Mouse (Mus musculus): ENCODE results near the gene Lars2. TPM values are rescaled to one million over a fixed set of nuclear protein-coding genes. Genes with fewer than 3 reads are reported as not detected.
"Not testable (repeated sequence)": the region's sequence is repeated elsewhere in the genome, so short reads cannot be mapped to it uniquely, and the experiment has no call there.

The Lars2 gene
- polyA plus RNA-seq, 1 experiment from 2014 or later: 1,028 TPM

- 84% methylated on average over 3 of the region's 3 CpGs for WGBS
- Histone ChIP-seq H3K9ac (no peak overlapping the region), H3K9me3 (no peaks in the 10 kb centered on the region), H3K4me2 (replicated peaks) (no peak overlapping the region), H3K4me3 (no peak overlapping the region), H3K36me3 (no peaks in the 10 kb centered on the region), H3K4me1 (no peaks in the 10 kb centered on the region), H3K27ac (no peak overlapping the region), H3K27me3 (no peaks in the 10 kb centered on the region)
- no peak for ATAC-seq (ENCODE audit: low FRiP score, low read depth)
These were observed 35.5 kb downstream of the Lars2 start for GRCm38 (mm10) chr9:123402215-123402614.

GRCm38 (mm10) chr9:123403031-123403430 lies 36.3 kb downstream of the Lars2 start:
- H3K4me3 ChIP-seq: no peak overlapping the region
- H3K9me3 ChIP-seq: no peaks in the 10 kb centered on the region
- H3K4me2 ChIP-seq (replicated peaks): no peak overlapping the region
- no peaks in the 10 kb centered on the region for H3K27me3 ChIP-seq
- no peaks in the 10 kb centered on the region for H3K36me3 ChIP-seq
- H3K4me1 ChIP-seq: no peaks in the 10 kb centered on the region
- ATAC-seq (ENCODE audit: low FRiP score, low read depth): no peak
- WGBS: 86% methylated on average over 3 of the region's 3 CpGs
- no peak overlapping the region for H3K9ac ChIP-seq
- H3K27ac ChIP-seq: no peak overlapping the region

GRCm38 (mm10) chr9:123405231-123405630 lies 38.5 kb downstream of the Lars2 start:
- Histone ChIP-seq H3K36me3 (peaks cover 5% of the 10 kb centered on the region; the same call in 1 of the 2 replicates), H3K9ac (no peak overlapping the region), H3K9me3 (0 out of 2 replicates have a peak, but pooled peaks cover 2% of the 10 kb centered on the region), H3K4me2 (replicated peaks) (no peak overlapping the region), H3K27me3 (no peaks in the 10 kb centered on the region), H3K4me1 (no peaks in the 10 kb centered on the region), H3K4me3 (no peak overlapping the region), H3K27ac (no peak overlapping the region)
- 84% methylated on average over 1 of the region's 1 CpGs for WGBS
- no peak for ATAC-seq (ENCODE audit: low FRiP score, low read depth)

DNA sequence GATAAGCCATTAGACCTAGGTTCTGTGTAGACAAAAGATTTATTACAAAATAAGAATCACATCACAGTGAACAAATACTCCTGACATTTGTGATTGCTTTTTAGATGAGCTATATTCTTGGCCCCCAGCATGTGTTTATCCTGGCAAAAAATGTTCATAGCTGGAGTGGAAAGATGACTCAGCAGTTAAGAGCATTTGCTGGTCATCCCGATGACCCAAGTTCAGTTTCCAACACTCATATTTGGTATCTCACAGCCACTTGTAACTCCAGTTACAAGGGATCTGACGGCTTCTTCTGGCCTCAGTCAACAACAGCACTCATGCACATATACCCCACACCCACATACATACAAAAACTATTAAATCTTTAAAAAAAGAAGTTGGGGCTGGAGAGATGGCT lies 42.0 kb downstream of the Lars2 start:
- H3K9me3 ChIP-seq: 0 out of 2 replicates have a peak, but pooled peaks cover 2% of the 10 kb centered on the region
- H3K27me3 ChIP-seq: no peaks in the 10 kb centered on the region
- H3K9ac ChIP-seq: no peak overlapping the region
- peaks cover 31% of the 10 kb centered on the region for H3K36me3 ChIP-seq
- WGBS: 93% methylated on average over 2 of the region's 2 CpGs
- H3K4me1 ChIP-seq: no peaks in the 10 kb centered on the region
- ATAC-seq (ENCODE audit: low FRiP score, low read depth): no peak
- H3K4me2 ChIP-seq (replicated peaks): no peak overlapping the region
- no peak overlapping the region for H3K4me3 ChIP-seq
- no peak overlapping the region for H3K27ac ChIP-seq

DNA sequence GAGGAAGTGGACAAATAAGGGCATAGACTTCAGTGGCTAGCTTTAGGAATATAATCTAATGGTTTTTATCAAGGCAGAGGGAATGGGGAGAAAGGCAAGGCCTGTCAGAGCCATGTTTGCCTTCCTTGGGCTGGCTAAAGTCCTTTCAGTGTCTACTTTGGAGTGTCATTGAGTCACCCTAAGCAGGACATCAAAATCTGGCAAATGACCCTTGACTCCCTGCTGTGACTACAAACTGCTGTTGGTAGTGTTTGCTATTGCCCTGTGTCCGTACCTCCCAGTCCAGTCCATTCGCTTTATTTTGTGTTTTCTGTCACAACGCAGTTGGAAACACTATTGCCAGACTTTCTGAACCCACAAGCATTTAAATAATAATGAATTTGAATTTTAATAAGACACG lies 63.1 kb downstream of the Lars2 start:
- Histone ChIP-seq H3K27ac (no peak overlapping the region), H3K4me2 (replicated peaks) (no peak overlapping the region), H3K9ac (no peak overlapping the region), H3K4me1 (0 out of 2 replicates have a peak, but pooled peaks cover 11% of the 10 kb centered on the region), H3K9me3 (no peaks in the 10 kb centered on the region), H3K36me3 (peaks cover 25% of the 10 kb centered on the region), H3K27me3 (no peaks in the 10 kb centered on the region), H3K4me3 (no peak overlapping the region)
- WGBS: 66% methylated on average over 4 of the region's 4 CpGs
- no peak for ATAC-seq (ENCODE audit: low FRiP score, low read depth)

GRCm38 (mm10) chr9:123430973-123431372 lies 64.2 kb downstream of the Lars2 start:
- Histone ChIP-seq H3K4me2 (replicated peaks) (no peak overlapping the region), H3K4me3 (no peak overlapping the region), H3K9me3 (no peaks in the 10 kb centered on the region), H3K27me3 (no peaks in the 10 kb centered on the region), H3K27ac (no peak overlapping the region), H3K9ac (no peak overlapping the region), H3K36me3 (peaks cover 32% of the 10 kb centered on the region), H3K4me1 (0 out of 2 replicates have a peak, but pooled peaks cover 11% of the 10 kb centered on the region)
- ATAC-seq (ENCODE audit: low FRiP score, low read depth): no peak

- Histone ChIP-seq H3K4me2 (replicated peaks) (no peak overlapping the region), H3K4me3 (no peak overlapping the region), H3K27ac (no peak overlapping the region), H3K9ac (no peak overlapping the region), H3K4me1 (0 out of 2 replicates have a peak, but pooled peaks cover 4% of the 10 kb centered on the region), H3K27me3 (no peaks in the 10 kb centered on the region), H3K9me3 (no peaks in the 10 kb centered on the region), H3K36me3 (peaks cover 49% of the 10 kb centered on the region)
- WGBS: 83% methylated on average over 2 of the region's 2 CpGs
- no peak for ATAC-seq (ENCODE audit: low FRiP score, low read depth)
These were observed 71.5 kb downstream of the Lars2 start for GRCm38 (mm10) chr9:123438223-123438622.

DNA sequence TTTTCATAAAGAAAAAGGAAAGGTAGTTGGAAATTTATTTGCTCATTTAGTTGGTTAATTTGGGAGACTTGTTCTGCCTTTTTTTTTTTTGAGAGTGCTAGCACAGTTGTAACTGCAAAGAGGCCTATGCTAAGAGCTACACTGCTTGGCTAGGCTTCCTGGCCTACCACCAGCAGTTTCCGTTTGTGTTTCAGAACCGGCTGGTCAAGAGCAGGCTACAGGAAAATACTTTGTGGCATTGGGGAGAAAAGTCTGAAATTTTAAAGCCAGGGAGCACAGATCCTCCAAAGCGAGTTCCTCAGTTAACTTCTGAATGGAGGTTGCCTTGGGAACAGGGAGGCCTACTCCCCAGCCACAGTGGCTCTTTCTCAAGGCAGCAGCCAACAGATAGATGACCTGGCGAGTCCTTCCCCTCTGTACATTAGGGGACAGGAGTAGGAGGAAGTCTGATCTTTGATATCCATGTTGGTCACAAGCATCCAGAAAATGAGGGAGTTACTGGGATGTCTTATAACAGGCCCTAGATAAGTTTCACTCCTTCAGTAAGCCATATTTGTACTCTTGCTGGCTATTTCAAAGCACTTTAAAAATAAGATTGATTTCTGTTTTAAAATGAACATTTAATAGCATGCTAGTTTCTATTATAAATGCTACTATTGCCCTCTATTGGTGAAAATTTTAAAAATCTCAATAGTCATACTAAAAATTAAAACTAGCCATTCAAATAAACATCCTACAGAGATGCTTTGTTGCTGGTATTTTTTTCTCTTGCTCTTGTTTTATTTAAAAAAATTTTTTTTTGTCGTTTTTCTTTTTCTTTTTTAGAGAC lies 73.7 kb downstream of the Lars2 start:
- no peaks in the 10 kb centered on the region for H3K9me3 ChIP-seq
- ATAC-seq (ENCODE audit: low FRiP score, low read depth): no peak
- H3K4me3 ChIP-seq: no peak overlapping the region
- WGBS: 65% methylated on average over 5 of the region's 5 CpGs
- 0 out of 2 replicates have a peak, but pooled peaks cover 4% of the 10 kb centered on the region for H3K4me1 ChIP-seq
- H3K27ac ChIP-seq: no peak overlapping the region
- H3K4me2 ChIP-seq (replicated peaks): no peak overlapping the region
- H3K9ac ChIP-seq: no peak overlapping the region
- no peaks in the 10 kb centered on the region for H3K27me3 ChIP-seq
- H3K36me3 ChIP-seq: peaks cover 38% of the 10 kb centered on the region

- 95% methylated on average over 3 of the region's 3 CpGs for WGBS
- ATAC-seq (ENCODE audit: low FRiP score, low read depth); H3K27ac ChIP-seq: not testable (repeated sequence)
These were observed 80.4 kb downstream of the Lars2 start for GRCm38 (mm10) chr9:123447101-123447500.

DNA sequence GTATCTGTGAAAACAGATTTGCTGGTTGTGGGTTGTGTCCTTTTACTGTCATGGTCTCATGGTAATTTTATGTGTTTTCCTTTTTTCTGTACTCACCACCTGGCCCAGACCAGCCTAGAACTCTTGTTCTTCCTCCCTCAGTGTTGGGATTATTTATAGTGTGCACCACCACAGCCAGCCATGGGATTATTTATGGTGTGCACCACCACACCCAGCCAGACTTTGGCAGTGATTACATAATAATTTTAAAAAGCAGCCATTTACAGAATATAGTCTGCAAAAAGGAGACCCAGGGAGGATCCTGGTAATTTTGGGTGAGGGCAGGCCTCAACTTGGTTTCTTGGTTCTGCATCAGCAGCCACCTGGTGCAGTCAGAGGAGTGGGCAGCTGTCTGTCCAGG lies 81.9 kb downstream of the Lars2 start:
- H3K9me3 ChIP-seq: no peaks in the 10 kb centered on the region
- H3K36me3 ChIP-seq: peaks cover 10% of the 10 kb centered on the region; the same call in 1 of the 2 replicates
- no peak overlapping the region for H3K4me3 ChIP-seq
- H3K9ac ChIP-seq: no peak overlapping the region
- no peaks in the 10 kb centered on the region for H3K27me3 ChIP-seq
- H3K4me1 ChIP-seq: no peaks in the 10 kb centered on the region
- no peak overlapping the region for H3K27ac ChIP-seq
- ATAC-seq (ENCODE audit: low FRiP score, low read depth): no peak
- no peak overlapping the region for H3K4me2 ChIP-seq (replicated peaks)

More at GRCm38 (mm10) chr9:123447101-123447500, 80.4 kb downstream of the Lars2 start:
- H3K9ac ChIP-seq; H3K27me3 ChIP-seq; H3K4me1 ChIP-seq; H3K4me2 ChIP-seq (replicated peaks); H3K36me3 ChIP-seq; H3K9me3 ChIP-seq; H3K4me3 ChIP-seq: not testable (repeated sequence)

DNA sequence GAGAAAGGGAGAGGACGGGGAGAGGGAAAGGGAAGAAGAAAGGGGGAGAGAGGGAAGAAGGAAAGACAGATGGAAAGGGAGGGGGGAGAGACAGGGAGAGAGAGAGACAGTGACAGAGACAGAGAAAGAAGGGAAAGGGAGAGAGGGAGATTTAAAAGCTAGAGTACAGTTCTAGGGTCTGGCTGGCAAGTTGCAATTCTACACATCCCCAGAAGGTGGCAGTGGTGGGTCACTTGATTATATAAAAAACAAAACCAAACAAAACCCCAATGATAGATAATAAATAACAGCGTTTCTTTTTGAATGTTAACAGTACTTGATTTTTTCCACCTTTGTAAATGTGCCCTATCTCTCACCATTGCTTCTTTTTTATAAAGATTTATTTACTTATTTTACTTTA lies 83.4 kb downstream of the Lars2 start:
- Histone ChIP-seq H3K27me3 (no peaks in the 10 kb centered on the region), H3K9me3 (no peaks in the 10 kb centered on the region), H3K4me3 (no peak overlapping the region), H3K36me3 (peaks cover 25% of the 10 kb centered on the region), H3K27ac (no peak overlapping the region), H3K4me2 (replicated peaks) (no peak overlapping the region), H3K4me1 (no peaks in the 10 kb centered on the region), H3K9ac (no peak overlapping the region)
- no peak for ATAC-seq (ENCODE audit: low FRiP score, low read depth)
- 50% methylated on average over 2 of the region's 2 CpGs for WGBS

DNA sequence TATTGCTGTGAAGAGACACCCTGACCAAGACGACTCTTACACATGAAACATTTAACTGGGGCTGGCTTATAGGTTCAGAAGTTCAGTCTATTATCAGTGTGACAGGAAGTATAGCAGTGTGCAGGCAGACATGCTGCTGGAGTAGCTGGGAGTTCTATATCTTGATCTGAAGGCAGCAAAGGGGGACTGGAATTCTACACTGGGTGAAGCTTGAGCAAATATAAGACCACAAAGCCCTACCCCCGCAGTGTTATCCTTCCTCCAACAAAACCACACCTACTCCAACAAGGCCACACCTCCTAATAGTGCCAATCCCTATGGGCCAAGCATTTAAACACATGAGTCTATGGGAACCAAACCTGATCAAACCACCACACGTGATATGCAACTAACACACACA lies 85.0 kb downstream of the Lars2 start:
- no peaks in the 10 kb centered on the region for H3K4me1 ChIP-seq
- WGBS: 70% methylated on average over 3 of the region's 3 CpGs
- peaks cover 36% of the 10 kb centered on the region for H3K36me3 ChIP-seq
- H3K27me3 ChIP-seq: no peaks in the 10 kb centered on the region
- no peaks in the 10 kb centered on the region for H3K9me3 ChIP-seq
- H3K4me3 ChIP-seq: no peak overlapping the region
- no peak overlapping the region for H3K4me2 ChIP-seq (replicated peaks)
- no peak overlapping the region for H3K27ac ChIP-seq
- no peak overlapping the region for H3K9ac ChIP-seq
- no peak for ATAC-seq (ENCODE audit: low FRiP score, low read depth)

Data from limb, embryonic 13.5 days (tissue).